Mouse (Mus musculus) neural tube, embryonic 13.5 days (tissue): ENCODE results near the gene Armc3. TPM values are rescaled to one million over a fixed set of nuclear protein-coding genes. Genes with fewer than 3 reads are reported as not detected.
"Not testable (repeated sequence)": the region's sequence is repeated elsewhere in the genome, so short reads cannot be mapped to it uniquely, and the experiment has no call there.

Source experiments
- ATAC-seq: fragments of 200-750 bp; cut with Nextera tagmentation; 2 replicates; pipeline ENCODE4 v1.8.0; 2017; ENCODE audit warnings: low read depth, mild to moderate bottlenecking, moderate TSS enrichment, moderate library complexity
- H3K27ac ChIP-seq: fragments of 300-500 bp; sonication (generic); replicated peaks from 2 replicates; pipeline ENCODE4 v1.5.1; 2015; ENCODE audit warnings: moderate library complexity, mild to moderate bottlenecking, inconsistent platforms
- H3K27me3 ChIP-seq: fragments of 300-500 bp; sonication (generic); 2 replicates; pipeline ENCODE4 v1.6.1; 2015; ENCODE audit warnings: mild to moderate bottlenecking, inconsistent platforms
- H3K36me3 ChIP-seq: fragments of 300-500 bp; sonication (generic); 2 replicates; pipeline ENCODE4 v1.6.1; 2015; ENCODE audit warnings: mild to moderate bottlenecking, inconsistent platforms
- H3K4me1 ChIP-seq: fragments of 300-500 bp; sonication (generic); replicated peaks from 2 replicates; pipeline ENCODE4 v1.6.1; 2015; ENCODE audit warnings: inconsistent platforms
- H3K4me2 ChIP-seq: fragments of 300-500 bp; sonication (generic); 2 replicates; pipeline ENCODE4 v1.6.1; 2015; ENCODE audit warnings: inconsistent platforms, mild to moderate bottlenecking, moderate library complexity
- H3K4me3 ChIP-seq: fragments of 300-500 bp; sonication (generic); 2 replicates; pipeline ENCODE4 v1.5.1; 2015; ENCODE audit warnings: mild to moderate bottlenecking, inconsistent platforms
- H3K9ac ChIP-seq: fragments of 300-500 bp; sonication (generic); 2 replicates; pipeline ENCODE4 v1.6.1; 2015; ENCODE audit warnings: moderate library complexity, mild to moderate bottlenecking, inconsistent platforms
- H3K9me3 ChIP-seq: fragments of 300-500 bp; sonication (generic); 2 replicates; pipeline ENCODE4 v1.6.1; 2016; ENCODE audit warnings: inconsistent platforms
- WGBS: fragments of 180-500 bp; shearing (Covaris S2); methylation state at CpG from one replicate; pipeline ENCODE4 v1.1.7; 2015; 5-methylcytosine and 5-hydroxymethylcytosine counted together
- polyA plus RNA-seq: library from polyadenylated mRNA; unstranded; fragments of >200 nt; fragmentation: Nextera tagmentation; extraction: Ambion mirVana; gene quantifications from 2 replicates; pipeline ENCODE4 v1.2.1, GENCODE M21; 2015

Gene Armc3
- polyA plus RNA-seq, 1 experiment from 2014 or later, result 0.57 TPM

GRCm38 (mm10) chr2:19275602-19276539, 76.8 kb downstream of the Armc3 start:
- Histone ChIP-seq H3K27ac (peak overlapping the region; percentile 81), H3K9me3 (no peaks in the 10 kb centered on the region), H3K4me1 (peaks cover 6% of the 10 kb centered on the region; the same call in 1 of the 2 replicates), H3K9ac (peak overlapping the region; percentile 75), H3K4me2 (peak overlapping the region; percentile 68), H3K27me3 (peaks cover 7% of the 10 kb centered on the region), H3K36me3 (no peaks in the 10 kb centered on the region), H3K4me3 (peak overlapping the region; percentile 40)
- 10% methylated on average over 25 of the region's 25 CpGs for WGBS
- ATAC-seq, result peak; percentile 84

GRCm38 (mm10) chr2:19280331-19280730, 81.2 kb downstream of the Armc3 start:
- 91% methylated on average over 11 of the region's 11 CpGs for WGBS
- no peak overlapping the region for H3K27ac ChIP-seq

DNA sequence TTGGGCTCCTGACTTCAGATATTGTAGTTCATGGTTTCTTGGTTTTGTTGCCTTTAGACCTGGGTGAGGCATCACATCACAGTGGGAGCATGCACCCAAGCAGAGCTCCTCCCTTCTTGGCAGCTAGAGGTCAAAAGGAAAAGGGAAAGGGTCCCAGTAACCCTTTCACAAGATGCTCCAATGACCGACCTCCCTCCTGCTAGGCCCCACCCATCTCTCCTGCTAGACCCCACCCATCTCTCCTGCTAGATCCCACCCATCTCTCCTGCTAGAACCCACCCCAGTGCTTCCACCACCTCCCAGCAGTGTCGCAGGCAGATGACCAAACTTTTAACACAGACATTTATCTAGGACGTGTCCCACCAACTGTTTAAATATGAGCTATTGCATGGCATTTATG, 93.3 kb downstream of the Armc3 start:
- no peaks in the 10 kb centered on the region for H3K36me3 ChIP-seq
- H3K4me3 ChIP-seq, result no peak overlapping the region
- no peaks in the 10 kb centered on the region for H3K27me3 ChIP-seq
- H3K9ac ChIP-seq, result no peak overlapping the region
- no peaks in the 10 kb centered on the region for H3K9me3 ChIP-seq
- no peak for ATAC-seq
- no peak overlapping the region for H3K4me2 ChIP-seq
- no peaks in the 10 kb centered on the region for H3K4me1 ChIP-seq
- H3K27ac ChIP-seq, result no peak overlapping the region
- 41% methylated on average over 3 of the region's 3 CpGs for WGBS

More at GRCm38 (mm10) chr2:19280331-19280730, 81.2 kb downstream of the Armc3 start:
- Histone ChIP-seq H3K4me1 (peaks cover 5% of the 10 kb centered on the region; the same call in 1 of the 2 replicates), H3K9ac (no peak overlapping the region), H3K27me3 (no peaks in the 10 kb centered on the region), H3K36me3 (no peaks in the 10 kb centered on the region), H3K9me3 (no peaks in the 10 kb centered on the region), H3K4me3 (no peak overlapping the region), H3K4me2 (no peak overlapping the region)
- no peak for ATAC-seq

DNA sequence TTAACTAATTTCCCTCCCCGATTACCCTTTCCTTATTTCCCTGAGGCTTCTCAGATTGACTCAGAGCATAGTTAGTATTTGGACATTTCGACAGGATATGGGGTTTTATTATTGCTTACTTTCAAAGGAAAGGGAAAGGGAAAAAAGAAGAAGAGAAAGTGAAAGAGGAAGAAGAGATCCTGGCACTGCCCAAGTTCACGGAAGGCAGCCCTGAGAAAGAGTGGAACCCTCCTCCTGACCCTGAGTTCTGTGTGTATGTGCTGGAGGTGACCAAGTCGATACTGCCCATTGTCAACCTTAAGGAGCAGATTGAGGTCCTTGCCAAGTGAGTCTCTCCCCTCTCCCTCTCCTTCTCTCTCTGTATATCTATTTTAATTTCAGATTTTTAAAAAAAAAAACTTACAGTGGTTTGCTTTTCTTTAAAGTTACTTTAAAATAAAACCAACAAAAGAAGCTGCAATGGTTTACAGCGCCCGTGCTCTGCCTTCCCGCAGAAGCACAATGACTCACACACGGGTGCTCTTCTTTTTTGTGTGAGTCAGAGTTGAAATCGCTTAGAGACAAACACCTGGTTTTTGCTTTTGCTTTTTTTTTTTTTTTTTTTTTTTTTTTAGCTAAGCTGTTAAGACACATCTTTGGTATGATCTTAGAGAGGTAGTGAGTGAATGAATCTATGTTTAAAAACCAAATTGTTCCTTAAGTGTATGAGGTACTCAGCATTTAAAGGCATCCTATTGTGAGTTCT, 101.4 kb downstream of the Armc3 start:
- no peaks in the 10 kb centered on the region for H3K27me3 ChIP-seq
- no peaks in the 10 kb centered on the region for H3K36me3 ChIP-seq
- no peak overlapping the region for H3K4me2 ChIP-seq
- no peak for ATAC-seq
- H3K9me3 ChIP-seq, result no peaks in the 10 kb centered on the region
- H3K27ac ChIP-seq, result no peak overlapping the region
- 78% methylated on average over 9 of the region's 9 CpGs for WGBS
- no peak overlapping the region for H3K4me3 ChIP-seq
- no peaks in the 10 kb centered on the region for H3K4me1 ChIP-seq
- H3K9ac ChIP-seq, result no peak overlapping the region

GRCm38 (mm10) chr2:19301251-19301650, 102.1 kb downstream of the Armc3 start:
- H3K4me3 ChIP-seq, result no peak overlapping the region
- H3K27me3 ChIP-seq, result no peaks in the 10 kb centered on the region
- no peaks in the 10 kb centered on the region for H3K36me3 ChIP-seq
- no peak overlapping the region for H3K9ac ChIP-seq
- 32% methylated on average over 6 of the region's 6 CpGs for WGBS
- ATAC-seq, result no peak
- H3K27ac ChIP-seq, result no peak overlapping the region
- no peaks in the 10 kb centered on the region for H3K9me3 ChIP-seq
- H3K4me2 ChIP-seq, result no peak overlapping the region
- no peaks in the 10 kb centered on the region for H3K4me1 ChIP-seq

GRCm38 (mm10) chr2:19303087-19303486, 104.0 kb downstream of the Armc3 start:
- ATAC-seq, H3K4me3 ChIP-seq, H3K9me3 ChIP-seq, H3K27ac ChIP-seq, H3K4me1 ChIP-seq, H3K4me2 ChIP-seq, H3K36me3 ChIP-seq, H3K9ac ChIP-seq, H3K27me3 ChIP-seq: not testable (repeated sequence)
- 93% methylated on average over 3 of the region's 3 CpGs for WGBS

GRCm38 (mm10) chr2:19310498-19310897, 111.4 kb downstream of the Armc3 start:
- Histone ChIP-seq H3K4me2 (no peak overlapping the region), H3K36me3 (no peaks in the 10 kb centered on the region), H3K9me3 (peaks cover 10% of the 10 kb centered on the region), H3K9ac (no peak overlapping the region), H3K27me3 (no peaks in the 10 kb centered on the region), H3K4me3 (no peak overlapping the region), H3K27ac (no peak overlapping the region), H3K4me1 (no peaks in the 10 kb centered on the region)
- 86% methylated on average over 3 of the region's 3 CpGs for WGBS
- no peak for ATAC-seq

DNA sequence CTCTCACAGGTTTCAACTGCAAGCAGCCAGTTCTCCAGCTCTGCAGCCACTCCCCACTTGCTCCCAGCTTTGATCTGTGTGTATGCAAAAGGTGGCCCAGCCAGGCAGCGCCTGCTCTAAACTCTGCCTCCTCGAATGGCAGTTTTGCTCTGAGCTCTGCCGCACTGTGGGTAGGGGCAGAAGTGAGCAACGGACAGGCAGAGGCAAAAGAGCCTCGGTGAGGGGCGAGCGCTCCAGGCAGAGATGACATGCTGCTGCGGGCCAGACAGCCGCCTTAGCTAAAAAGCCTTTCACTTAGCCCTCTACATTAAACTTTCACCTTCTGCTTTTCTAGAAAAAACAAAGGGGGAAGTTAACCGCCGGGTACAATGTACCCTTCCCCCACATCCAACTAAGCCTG, 117.0 kb downstream of the Armc3 start:
- Histone ChIP-seq H3K4me1 (no peaks in the 10 kb centered on the region), H3K9me3 (peaks cover 18% of the 10 kb centered on the region), H3K9ac (no peak overlapping the region), H3K27me3 (no peaks in the 10 kb centered on the region), H3K36me3 (no peaks in the 10 kb centered on the region), H3K4me3 (no peak overlapping the region), H3K27ac (no peak overlapping the region), H3K4me2 (no peak overlapping the region)
- WGBS, result 48% methylated on average over 11 of the region's 11 CpGs
- ATAC-seq, result no peak

GRCm38 (mm10) chr2:19316691-19317090, 117.6 kb downstream of the Armc3 start:
- peaks cover 18% of the 10 kb centered on the region for H3K9me3 ChIP-seq
- ATAC-seq, result no peak
- H3K9ac ChIP-seq, result no peak overlapping the region
- no peak overlapping the region for H3K4me2 ChIP-seq
- H3K36me3 ChIP-seq, result no peaks in the 10 kb centered on the region
- no peaks in the 10 kb centered on the region for H3K27me3 ChIP-seq
- no peak overlapping the region for H3K27ac ChIP-seq
- H3K4me3 ChIP-seq, result no peak overlapping the region
- no peaks in the 10 kb centered on the region for H3K4me1 ChIP-seq
- WGBS, result 73% methylated on average over 4 of the region's 4 CpGs

DNA sequence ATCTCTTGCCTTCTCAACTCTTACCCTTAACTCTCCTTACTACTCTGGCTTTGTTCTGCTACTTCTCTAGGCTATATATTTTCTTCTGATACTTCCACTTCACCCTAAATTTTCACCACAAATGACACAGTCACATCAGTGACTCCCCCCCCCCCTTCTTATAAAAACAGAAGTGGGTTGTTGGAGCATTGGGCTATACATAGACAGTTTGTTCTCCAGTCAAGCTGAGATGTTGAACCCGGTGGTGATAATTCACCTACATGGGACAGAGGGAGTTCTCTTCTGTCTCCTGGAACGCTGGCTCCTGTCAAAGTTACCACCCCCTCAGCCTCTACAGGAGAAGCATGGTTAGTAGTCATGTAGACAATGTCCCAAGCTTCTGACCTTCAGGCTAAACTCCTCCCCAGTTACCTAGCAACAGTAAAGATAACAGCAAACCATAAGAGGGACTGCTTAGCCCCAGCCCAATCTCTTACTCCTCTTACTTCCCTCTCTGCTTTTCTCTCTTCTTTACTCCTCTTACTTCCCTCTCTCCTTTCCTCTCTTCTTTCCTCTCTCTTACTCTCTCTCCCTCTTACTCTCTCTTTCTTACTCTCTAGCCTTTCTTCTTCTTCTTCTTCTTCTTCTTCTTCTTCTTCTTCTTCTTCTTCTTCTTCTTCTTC, 118.2 kb downstream of the Armc3 start:
- not testable (repeated sequence) for H3K4me2 ChIP-seq, ATAC-seq, H3K27me3 ChIP-seq, H3K36me3 ChIP-seq, H3K27ac ChIP-seq, H3K4me3 ChIP-seq, H3K4me1 ChIP-seq, H3K9ac ChIP-seq
- 84% methylated on average over 2 of the region's 2 CpGs for WGBS
- H3K9me3 ChIP-seq, result peaks cover 18% of the 10 kb centered on the region

DNA sequence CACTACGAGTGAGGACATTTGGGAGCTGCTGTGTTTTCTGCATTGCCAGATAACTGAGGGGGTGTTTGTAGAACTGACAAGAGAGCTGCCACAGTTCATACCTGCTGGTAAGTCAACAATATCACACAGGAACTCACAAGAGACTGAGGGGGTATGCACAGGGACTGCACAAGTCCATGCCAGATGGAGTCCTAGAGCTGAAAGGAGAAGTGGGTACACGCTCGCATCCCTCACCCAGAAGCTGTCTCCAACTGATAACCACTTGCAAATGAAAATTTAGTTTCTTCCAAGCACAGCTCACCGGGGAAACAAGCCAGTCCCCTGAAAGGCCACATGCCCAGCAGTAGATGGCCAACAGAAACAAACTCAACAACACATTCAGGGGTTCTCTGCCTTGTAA, 119.4 kb downstream of the Armc3 start:
- Histone ChIP-seq H3K9me3 (peaks cover 18% of the 10 kb centered on the region), H3K4me2 (no peak overlapping the region), H3K36me3 (no peaks in the 10 kb centered on the region), H3K4me1 (no peaks in the 10 kb centered on the region), H3K4me3 (no peak overlapping the region), H3K9ac (no peak overlapping the region), H3K27ac (no peak overlapping the region), H3K27me3 (no peaks in the 10 kb centered on the region)
- ATAC-seq, result no peak
- 86% methylated on average over 4 of the region's 4 CpGs for WGBS

DNA sequence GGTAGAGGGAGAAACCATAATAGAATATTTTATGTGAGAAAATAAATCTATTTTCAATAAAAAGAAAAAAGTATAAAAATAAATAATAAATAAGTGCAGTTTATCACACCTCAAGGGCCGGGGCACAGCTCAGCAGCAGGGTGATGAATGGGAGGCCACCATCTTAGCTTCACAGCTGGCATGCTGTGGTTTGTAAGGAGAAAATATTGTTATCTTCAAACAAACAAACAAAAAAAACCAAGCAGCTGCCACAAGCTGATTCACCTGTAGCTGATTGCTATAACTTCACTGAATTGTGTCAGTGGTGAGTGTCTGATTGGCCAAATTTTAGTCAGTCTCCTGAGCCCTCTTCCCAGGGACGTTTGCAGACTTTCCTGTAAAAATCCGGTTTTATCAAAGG, 120.2 kb downstream of the Armc3 start:
- peaks cover 18% of the 10 kb centered on the region for H3K9me3 ChIP-seq
- no peak overlapping the region for H3K4me3 ChIP-seq
- 73% methylated on average over 3 of the region's 3 CpGs for WGBS
- no peak overlapping the region for H3K4me2 ChIP-seq
- no peak overlapping the region for H3K27ac ChIP-seq
- ATAC-seq, result no peak
- no peaks in the 10 kb centered on the region for H3K27me3 ChIP-seq
- no peaks in the 10 kb centered on the region for H3K4me1 ChIP-seq
- H3K9ac ChIP-seq, result no peak overlapping the region
- H3K36me3 ChIP-seq, result no peaks in the 10 kb centered on the region
